Mouse (Mus musculus) c-Kit-positive CD71-positive TER-119-negative erythroid progenitor cells, embryonic 14.5 days (primary cell): ENCODE data around the gene Sobp.

ENCODE experiments used
- DNase-seq: peaks from one replicate; pipeline ENCODE4 v3.0.0-alpha.2; 2013; ENCODE audit warnings: low read depth

Sobp gene

DNA sequence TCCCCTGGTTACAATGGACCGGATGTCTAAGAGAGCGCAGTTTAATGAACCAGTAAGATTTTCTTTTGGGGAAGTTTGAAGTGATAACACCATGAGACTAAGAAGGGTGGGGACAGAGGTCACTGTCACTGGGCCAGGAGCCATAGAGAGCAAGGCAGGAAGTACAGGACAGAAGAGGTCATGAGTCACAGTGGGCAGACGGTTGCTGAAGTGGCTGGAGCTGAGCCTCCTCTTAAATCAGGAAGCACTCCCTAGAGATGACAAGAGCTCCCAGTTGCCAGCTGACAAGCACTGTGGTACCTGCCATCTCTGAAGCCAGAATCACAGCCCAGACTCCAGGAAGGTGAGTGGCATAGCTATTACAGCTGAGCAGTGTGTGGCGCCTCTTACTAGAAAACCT is 139.5 kb downstream of the Sobp start:
- DNase-seq = no peak

DNA sequence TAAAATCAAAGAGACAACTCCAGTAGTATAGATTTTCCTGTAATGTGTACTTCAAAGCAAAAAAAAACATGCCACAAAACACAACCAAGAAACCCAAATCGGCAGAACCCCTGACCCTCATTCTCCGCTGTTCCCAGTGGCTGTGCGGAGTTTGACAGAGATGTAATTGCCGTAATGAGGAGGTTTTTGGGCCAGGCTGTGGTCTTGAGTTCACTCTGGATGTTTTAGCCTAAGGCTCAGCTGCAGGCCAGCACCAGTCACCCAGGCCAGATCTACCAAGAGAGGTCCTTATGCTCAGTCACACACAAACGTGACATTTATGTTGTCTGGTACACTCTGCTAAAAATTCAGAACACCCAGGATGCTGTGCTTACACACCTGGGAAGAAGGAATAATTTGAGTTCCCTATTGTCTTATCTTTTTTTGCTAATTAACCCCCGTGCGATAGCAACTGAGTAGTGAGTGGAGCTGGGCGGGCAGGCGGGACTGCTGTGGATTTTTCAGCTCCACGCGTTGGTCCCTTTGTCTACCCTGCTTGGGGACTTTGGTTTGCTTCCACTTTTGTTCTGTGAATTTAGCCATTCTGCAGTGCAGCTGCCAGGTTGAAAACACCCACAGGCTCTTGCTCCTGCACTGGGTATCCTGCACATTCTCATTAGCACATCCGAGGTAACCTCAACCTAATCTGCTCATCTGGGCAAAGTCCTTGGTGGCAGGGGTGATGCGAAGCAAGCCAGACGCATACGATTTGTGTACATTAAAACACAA is 140.7 kb downstream of the Sobp start:
- no peak for DNase-seq

DNA sequence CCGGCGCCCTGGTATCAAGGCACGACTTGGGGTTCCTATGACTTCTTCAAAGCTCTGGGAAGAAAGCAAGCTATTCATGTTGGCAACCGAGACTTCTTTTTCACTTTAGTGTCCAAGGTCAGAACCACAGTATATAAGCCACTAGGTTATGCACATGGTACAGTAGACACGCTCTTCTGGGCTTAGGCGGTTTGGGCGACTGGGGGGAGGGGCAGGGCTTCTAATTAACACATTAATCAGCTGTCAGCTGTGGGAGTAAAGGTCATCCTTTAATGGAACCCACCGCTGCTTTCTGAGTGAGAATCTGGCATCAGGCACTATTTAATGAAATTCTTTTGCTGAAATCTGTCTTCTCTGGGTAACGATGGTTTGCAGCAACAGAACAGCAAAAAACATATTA is 147.3 kb downstream of the Sobp start:
- no peak for DNase-seq

DNA sequence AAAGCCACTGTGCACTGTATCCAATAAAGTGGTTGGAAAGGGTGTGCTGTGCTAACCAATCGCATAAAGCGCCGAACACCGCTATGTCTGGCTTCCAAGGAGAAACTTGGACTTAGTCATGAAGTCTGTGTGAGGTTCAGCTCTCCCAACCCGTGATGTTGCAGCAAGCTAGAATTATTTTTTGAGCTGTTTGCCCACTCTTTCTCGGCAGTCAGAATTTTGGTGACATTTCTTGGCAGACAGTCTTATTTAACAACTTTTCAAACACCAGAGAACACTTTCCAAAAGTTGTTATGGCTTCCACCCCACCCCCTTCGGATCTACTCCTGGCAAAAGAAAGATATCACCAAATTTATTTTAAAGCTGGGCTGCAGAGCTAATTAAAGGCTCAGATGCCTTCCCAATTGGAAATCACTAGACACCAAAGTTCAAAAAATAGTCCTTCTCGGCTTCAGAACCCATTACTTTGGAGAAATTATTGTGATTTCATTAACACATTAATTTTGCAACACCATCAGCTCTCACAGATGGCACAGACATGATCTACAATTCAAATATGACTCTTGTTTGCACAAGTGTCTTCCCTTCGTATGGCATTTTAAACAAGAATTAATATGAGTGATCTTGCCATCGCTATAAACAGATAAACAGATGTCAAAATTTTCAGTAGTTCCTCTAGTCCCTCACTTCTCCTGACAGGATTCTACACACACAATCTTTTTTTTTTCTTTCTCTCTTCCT is 150.7 kb downstream of the Sobp start:
- DNase-seq = no peak

DNA sequence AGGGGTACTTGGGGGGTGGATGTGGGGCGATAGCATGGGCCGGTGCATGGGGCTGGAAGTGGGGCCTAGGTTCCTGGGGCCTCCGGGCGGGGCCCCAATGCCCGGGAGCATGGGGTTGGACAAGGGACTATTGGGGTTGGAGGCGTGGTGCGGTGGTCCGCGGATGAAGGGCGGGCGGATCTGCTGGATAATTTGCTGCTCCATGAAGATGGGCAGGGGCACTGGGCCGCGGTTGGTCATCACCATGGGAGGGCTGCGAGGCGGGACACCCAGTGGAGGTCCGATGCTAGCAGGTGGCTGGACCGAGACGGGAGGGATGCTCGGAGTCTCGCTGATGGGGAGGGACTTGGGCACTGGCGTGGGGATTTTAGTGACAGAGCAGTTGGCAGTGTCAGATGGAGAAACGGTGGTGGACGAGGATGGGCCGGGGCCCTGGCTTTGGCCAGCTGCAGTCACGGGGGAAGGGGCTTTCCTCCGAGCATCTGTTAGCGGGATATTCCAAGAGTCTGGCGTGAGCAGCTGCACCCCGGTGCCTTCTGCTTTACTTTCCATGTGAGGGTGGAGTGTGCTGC is 152.1 kb downstream of the Sobp start:
- no peak for DNase-seq

DNA sequence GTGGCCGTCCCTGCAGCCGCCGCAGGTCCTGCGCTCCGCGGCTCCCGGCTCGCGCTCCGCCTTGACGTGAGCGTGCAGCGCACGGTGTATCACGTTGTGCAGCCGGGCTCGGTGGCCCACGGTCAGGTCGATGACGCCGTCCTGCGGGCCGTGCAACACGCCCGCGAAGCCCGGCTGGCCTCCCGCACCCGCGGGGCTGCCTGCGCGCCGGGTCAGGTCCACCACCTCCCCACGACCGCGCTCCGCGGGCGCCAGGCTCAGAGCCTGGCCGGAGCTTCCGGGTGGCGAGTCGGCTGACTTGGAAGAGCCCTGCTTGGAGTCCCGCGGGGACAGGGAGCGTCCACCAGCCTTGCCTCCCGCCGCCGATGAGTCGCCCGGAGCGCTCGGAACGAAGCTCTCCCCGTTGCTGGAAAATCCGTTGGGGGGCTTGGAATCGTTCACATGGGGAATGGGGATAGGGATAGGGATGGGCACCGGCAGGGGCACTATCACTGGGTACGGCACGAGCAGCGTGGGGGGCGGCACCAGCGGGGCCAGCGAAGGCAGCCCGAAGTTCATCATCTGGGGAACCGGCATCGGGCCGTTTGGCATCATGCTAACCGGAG is 152.7 kb downstream of the Sobp start:
- DNase-seq = no peak

DNA sequence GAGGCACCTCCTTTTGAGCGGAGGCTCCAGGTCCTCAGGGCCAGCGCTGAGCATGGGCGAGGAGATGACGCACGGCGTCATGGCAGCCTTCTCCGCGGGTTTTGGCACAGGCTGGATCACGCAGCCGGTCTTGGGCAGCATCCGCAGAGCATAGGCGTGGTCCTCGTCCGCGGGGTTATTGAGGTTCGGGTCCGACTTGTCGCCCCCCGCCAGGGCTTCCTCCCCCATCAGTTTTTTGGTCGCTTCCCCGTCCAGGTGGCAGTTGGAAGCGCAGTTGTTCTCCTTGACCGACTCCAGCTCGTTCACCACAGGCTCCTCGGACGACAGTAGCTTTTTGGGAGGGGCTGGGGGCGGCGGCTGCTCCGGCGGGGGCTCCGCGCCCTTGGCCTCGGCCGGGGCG is 153.3 kb downstream of the Sobp start:
- no peak for DNase-seq

DNA sequence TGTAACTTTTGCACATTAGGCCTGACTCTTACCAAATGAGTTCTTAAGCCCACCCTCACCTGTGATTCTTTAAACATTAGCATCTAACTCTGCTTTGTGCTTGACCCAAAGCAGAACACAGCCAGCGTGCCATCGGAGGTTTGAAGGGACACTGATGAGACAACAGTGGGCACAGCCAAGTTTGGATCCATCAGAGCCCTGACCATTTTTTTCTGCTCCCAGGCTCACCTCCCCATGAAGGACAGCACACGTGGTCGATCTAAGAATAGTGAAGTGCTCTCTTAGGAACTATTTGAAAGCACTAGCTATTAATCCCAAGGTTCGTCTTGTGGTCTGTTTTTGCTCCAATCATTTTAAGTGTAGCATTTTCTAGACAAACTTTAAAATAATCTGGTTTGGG is 159.5 kb downstream of the Sobp start:
- DNase-seq = no peak

DNA sequence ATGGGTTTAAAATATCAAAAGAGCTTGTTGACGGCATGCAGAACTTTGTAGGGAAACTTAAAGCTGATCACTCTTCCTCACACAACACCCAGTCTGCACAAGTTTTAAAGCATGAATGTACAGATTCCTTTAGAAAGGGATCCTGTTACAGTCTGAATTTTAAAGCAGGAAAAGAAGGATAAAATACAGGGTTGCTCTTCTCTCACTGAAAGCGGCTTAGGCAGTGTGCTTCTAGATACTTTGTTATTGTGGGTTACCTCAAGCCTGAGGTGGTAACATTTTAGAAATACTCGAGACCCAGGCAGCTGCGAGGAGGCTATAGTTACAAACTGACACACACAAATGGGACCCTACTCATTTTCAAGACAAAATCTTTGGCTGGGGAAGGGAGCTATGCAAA is 160.0 kb downstream of the Sobp start:
- DNase-seq = no peak

DNA sequence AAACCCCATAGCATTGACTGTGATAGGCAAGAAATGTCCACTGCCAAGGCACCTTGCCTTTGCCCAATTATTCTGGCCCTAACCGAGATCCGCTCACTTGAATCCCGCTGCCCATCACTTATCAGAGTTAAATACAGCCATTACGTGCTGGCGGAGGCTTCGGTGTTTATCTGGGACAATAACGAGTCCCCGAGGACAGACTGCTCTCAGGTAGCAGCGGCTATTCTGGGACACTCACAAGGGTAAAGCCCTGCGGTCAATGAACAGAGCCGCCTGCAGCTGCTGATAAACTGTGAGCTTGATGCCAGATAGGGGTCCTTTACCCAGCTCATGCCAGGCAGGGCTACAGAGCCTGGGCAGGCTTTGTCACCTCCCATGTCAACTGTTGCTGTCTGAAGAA is 166.2 kb downstream of the Sobp start:
- DNase-seq = no peak

DNA sequence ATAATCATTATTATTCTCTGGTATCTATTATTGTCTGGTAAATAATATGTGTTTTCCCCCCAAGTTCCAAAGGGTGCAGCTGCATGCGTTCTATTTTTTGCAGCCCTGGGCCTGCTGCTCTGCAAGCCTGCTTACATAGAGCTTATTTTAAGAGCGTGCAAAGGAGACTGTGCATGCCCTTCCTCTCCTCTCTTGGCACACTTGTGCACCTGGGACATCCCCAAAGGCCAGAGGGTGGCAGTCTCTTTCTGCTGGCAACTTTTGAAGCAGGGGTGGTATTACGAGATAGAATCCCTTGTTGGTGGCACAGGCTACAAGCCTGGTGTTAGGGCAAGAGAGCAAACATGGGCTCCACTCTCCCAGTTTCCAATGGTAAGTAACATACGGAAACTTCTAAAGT is 167.8 kb downstream of the Sobp start:
- no peak for DNase-seq

DNA sequence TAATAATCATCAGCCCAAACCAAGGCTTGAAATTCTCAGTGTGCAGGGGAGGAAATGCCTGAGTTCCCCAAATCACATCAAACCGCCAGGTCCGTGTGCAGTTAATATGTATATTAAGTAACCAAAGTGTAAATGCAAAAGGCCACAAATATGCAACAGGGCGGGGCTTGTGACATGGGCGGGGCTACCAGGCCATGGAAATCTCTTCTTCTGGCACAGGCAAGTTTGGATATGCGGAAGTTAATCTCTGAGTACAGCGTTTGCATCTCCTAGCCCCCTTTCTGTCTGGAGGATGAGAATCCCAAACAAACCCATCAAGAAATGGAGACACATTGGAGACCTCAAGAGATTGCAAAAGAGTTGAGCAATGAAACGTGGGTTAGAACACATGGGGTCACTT is 168.7 kb downstream of the Sobp start:
- DNase-seq = no peak

DNA sequence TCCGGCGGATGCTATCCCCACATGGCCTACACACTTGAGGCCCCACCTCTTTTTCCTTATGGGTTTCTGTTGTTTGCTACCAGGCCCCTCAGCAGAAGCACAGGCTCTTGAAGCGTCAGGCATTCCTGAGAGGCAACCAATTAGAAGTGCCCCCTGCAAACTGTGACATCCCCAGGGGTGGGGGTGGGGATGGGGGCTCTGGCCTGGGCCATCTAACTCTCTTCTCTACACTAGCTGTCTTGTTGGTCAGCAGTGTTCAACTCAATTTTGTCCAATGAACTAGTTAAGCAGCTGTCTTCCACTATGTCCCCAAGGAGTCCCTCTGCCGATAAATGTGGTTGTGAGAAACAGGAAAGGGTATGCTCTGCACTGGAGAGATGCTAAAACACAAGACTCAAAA is 169.3 kb downstream of the Sobp start:
- no peak for DNase-seq

DNA sequence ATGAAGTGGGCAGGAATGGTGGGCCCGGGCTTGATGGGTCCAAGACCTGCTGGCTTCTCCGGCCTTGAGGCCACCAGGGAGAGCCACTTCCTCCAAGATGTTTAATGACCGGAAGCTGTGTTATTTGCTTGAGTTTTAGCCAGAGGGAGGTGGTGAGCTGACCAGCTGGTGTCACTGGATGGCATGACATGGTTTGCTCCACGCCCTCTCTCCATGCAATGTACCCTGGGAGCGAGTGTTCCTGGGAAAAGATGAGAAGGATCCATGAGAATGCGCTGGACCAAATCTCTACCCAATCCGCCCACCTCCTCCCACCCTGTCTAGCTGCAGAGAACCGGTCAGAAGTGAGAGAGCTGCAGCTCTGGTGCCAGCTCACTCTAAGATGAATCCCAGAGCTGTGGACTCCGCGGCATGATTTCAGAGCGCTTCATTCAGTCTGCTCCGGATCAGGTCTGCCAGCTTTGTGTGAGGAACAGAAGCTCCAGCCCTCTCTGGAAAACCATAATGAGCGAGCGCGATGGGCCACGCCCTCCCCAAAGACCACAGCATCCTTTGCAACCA is 170.1 kb downstream of the Sobp start:
- no peak for DNase-seq

DNA sequence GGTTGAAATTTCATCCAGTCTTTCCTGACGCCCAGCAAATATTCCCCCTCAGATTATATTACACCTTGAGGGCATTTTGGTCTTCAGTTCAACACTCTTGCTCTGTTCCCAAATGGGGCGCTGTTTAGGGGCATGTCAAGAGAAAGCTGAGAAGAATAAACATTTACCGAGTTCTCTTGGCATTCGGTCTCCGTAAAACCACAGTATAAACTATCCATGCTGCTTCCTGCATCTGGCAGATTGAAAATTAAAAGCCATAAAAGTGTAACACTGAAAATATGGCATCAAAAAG is 170.9 kb downstream of the Sobp start:
- DNase-seq = no peak

DNA sequence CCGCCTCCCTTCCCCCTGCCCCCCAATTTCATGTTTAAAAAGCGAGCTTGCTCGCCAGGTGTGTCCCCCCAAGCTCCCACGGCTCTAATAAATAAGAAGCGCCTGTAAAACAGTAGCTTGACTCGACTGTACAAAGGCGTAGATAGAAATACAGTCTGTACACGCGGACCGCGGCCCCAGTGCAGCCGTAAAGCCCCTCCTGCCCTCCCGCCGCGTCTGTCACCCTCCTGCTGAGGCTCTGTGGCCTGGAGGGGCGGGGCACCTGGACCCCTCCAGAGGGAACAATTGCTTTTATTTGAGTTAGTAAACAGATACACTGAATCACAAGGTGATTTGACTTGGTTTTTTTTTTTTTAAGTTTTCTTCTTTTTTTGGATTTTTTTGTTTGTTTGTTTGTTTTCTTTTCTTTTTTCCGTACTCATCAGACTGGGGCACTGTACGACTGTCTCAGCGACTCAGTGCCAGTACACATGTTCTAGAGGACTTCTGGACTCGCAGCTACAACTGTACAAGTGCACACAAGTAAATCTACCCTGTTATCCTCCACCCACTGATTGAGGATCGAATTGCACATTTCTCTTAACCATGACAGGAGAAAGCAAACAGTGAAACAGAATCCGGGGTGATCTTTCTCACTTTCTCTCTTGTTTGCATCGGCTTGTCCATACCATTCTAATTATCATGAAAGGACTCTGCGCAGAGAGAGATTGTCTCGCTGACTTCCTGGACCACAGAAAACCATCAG is 171.4 kb downstream of the Sobp start:
- DNase-seq = no peak

DNA sequence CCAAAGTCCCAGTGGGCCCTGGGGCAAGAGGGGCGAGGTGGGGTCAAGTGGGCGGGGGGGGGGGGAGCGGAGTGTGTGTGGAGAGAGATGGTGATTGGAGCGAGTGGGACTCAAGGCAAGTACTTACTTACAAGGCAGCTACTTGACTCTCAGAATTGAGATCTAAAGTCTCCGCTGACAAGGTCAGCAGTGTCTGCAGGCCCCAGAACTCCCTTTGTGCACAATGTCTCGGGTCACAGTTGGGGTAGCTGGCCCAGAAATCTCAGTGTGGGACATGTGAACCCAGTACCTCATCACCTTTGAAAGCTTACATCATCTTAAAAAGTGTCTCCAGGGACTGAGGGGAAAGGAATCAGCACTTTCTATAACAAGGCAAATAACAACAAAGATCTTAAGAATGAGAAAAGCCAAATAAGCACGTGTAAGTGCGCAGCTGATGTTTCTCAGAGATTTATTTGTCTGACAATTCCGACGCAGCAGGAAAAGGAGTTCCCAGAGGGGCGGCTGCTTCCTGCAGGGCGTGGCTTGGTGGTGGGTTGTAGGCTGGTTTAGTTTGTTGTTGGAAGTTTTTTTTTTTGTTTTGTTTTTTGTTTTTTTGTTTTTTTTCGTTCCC is 172.2 kb downstream of the Sobp start:
- DNase-seq = no peak

DNA sequence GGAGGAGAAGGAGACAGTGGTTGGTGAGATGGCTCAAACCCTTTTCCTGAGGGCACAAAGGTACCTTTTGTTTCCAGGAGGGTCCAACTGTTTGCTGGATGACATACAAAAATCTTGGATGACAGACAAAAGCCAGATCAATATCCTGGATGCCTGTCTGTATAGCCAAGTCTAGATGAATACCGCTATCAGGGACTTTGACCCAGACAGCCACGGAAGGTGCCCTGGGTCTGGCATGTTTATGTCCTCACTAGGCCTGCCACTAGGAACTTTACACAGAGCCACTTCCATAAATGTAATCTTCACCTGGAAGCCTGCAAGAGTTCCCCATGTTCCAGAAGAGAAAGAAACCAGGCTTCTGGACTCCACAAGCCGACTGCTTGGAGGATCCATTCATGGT is 172.9 kb downstream of the Sobp start:
- no peak for DNase-seq

DNA sequence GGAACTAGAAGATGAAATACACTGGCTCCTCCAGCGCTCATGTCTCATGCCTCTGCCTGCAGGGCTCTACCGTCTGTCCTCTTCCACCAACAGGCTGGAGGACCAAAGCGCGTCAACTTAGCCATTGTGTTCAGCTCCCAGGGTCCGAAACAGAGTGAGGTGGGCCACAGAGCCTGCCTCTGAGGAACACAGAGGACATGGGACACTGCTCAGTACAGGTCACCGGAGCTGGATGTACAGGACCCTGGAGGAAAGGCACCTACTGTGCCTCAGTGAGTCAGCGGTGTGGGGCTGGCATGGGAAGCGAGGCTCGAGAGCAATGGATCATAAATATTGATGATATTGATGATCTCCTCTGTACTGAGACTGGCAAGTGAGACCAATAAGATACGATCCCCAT is 175.0 kb downstream of the Sobp start:
- no peak for DNase-seq

DNA sequence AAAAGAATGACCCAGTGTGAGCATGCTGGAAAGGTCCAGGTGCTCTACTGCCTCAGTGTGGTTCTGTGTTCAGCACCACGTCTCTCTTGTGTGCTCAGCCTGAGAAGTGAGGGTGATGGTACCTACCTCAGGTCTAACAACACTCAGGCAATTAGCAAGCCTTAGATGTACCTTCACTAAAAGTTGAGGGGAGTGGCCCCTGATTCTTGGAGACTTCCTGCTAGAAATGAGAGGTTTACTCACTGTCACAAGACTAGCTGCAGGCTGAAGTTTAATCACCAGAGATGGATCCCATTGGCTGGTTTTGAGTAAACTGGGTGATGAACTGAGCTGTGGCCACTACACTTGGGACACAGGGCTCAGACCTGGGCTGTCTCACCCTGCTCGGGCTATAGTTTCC is 177.1 kb downstream of the Sobp start:
- DNase-seq = no peak

DNA sequence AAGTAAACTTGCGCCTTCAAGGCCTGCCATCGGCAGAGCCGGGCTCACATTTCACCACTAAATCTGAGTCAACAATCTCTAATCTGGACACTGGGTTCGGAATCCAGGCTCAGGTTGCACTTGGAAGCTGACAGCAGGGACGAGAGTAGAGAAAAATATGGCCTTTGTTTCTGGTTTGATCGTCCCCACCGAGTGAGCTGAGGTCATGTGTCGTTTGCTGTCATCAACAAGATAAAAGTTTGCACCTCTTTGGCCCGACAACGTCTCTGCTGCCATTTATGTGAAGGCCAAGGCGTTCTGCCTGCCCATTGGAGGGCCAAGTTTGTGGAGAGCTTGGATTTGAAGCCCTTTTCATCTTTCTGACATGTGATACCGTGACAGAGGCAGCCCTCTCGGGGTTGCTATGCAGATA is 178.8 kb downstream of the Sobp start:
- no peak for DNase-seq

DNA sequence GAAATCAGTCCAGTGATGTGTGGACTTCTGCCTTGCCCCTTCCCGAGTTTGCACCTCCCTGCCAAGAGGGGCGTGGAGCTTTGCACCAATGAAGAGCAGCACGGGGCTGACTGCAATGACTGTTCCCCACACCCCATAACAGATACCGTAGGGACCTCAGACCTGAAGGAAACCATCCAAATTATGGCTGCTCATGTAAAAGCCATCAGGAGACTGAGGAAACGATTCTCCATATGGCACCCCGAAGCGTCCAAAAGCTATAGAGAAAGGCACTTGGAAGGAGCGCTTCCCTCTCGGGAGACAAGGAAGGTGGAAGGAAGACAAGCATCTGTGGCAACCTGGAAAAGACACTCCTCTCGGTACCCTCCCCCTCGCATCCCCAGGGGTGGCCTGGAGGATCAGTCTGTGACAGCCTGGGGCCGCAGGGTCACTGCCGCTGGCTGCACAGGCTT is 180.0 kb downstream of the Sobp start:
- no peak for DNase-seq
